Mouse (Mus musculus): ENCODE measurements around the gene Adgrf3.
"Not testable (repeated sequence)": the region's sequence is repeated elsewhere in the genome, so short reads cannot be mapped to it uniquely, and the experiment has no call there.

The Adgrf3 gene

GRCm38 (mm10) chr5:30205493-30205892 lies at the start of gene Adgrf3:
Gene Adgrf3 (minus strand): TSS chr5:30205722.
- DNase-seq, result no peak

- DNase-seq, result peak; percentile 40
Observed at GRCm38 (mm10) chr5:30247666-30248065, 42.1 kb upstream of the Adgrf3 start.

DNA sequence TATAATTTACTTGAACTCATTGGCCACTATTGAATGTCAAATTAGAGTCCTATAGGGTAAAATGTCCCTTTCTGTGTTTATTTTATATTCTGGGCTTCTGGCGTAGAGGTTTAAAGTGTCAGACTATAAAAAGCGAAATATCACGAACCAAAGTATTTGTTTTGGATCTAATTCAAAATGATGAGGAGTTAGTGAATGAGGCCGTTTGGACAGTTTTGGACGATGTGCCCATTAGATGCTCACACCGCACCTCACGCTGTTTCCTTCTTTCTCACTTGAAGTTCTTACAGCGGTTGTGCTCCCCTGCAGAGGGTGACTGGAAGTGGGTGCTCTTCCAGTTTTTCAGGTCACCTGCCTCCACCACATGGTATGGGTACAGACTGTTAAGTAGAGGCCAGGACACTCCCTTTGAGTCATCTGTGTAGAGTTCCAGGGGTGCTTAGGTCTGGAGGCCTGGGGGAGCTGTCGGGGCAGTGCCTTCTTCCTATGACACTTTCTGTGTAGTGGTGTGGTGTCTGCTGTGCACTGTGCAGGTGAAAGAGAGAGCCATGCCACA lies 40.4 kb upstream of the Adgrf3 start:
- no peak for DNase-seq

DNA sequence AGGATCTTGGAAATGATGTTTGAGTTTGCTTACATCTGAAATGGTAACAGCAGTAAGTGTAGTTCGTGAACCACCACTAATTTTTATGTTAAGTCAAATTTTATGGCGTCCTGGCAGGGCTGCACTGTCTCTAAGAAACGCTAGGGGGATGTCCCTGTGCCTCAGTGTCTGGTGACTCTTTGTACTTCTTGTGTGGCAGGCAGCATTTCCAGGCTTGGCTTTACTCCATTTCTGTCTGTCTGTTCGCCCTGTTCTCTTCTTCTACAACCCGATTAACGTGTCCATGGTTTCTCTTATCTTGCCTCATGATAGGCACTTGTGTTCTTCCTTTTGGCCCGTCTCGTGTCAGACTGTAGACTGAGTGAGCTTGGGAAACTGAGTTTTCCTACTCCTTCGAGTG lies 38.2 kb upstream of the Adgrf3 start:
- peak; percentile 21 to 26 for DNase-seq

DNA sequence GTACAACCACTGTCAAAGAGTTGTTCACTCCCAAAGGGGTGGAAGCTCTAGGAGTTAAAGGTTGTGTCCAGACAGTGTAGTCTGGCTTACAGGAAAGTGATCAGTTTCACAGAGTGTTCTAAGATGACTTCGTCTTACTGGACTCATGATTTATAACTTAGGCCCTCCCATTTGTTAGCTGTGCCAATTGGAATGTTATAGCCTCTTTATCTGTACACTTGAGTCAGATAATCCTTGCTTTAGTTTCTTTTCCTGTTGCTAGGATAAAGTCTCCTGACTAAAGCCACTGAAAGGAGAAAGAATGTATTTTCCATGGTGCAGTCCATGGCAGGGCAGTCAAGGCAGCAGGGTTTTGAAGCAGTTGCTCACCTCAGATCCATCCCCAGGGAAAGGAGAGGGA lies 36.9 kb upstream of the Adgrf3 start:
- DNase-seq, result no peak

GRCm38 (mm10) chr5:30240552-30240951 lies 35.0 kb upstream of the Adgrf3 start:
- DNase-seq, result no peak

- no peak for DNase-seq
Observed at GRCm38 (mm10) chr5:30238533-30238932, 33.0 kb upstream of the Adgrf3 start.

DNA sequence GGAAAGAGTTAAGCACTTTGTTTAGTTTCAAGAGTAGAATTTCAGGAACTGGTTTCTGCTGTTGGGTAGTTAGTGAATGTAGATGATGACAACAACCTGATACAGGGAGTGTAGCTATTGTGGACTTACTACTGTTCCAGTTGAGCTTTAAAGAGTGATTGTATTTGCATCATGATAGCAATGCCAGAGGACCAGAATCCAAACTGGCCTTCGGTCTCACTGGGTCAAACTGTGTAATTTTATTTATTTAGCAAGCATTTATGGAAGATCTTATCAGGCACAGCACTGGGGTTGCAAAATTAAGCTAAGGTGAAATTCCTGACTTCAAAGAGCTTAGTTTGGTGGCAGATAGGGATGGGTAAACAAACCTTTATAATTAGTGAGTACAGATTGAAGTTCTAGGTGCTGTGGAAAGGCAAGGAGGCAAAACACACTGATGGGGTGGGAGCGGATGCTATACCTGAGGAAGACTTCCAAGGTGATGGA lies 30.2 kb upstream of the Adgrf3 start:
- no peak for DNase-seq

DNA sequence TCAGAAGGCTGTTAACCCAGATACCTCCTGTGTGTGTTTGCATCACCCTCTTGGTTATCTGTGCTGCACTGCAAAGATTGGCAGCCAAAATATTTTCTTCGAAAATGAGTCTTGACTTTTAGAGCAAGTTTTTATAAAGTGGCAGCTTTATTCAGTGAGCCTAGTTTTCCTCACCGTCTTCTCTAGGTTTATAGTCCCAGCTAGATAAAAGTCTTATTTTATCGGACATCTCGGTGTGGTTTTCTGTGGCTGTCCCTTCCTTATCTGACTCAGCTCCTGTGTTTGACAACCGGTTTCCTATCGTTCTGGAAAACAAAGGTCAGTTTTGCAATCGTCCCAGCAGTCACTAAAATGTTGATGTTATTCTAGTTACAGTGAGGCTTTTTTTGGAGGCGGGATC lies 28.5 kb upstream of the Adgrf3 start:
- no peak for DNase-seq

DNA sequence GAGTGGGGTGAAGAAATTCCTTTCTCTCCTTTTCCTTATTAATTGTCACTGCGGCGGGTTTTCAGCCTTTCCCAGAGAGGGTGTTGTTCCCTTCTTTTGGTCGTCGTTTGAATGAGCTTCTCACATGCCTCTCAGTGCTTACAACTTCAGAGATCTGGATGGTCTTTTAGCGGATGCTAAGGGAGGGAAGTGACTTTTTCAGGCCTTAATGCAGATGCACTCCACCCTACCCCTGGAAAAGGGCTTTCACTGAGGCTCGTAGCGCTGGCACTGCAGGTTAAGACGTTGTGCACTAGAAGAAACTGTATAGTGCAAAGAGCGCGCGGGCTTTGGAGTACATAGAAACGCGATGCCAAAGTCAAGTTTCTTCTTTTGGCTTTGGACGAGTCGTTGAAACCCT lies 27.5 kb upstream of the Adgrf3 start:
- peak; percentile 32 to 39 for DNase-seq

GRCm38 (mm10) chr5:30232271-30232971 lies 26.9 kb upstream of the Adgrf3 start, which contains the start of gene Selenoi:
Gene Selenoi (plus strand): TSS chr5:30232581.
- peak; percentile 99 to 100 for DNase-seq

- DNase-seq, result no peak
Observed at GRCm38 (mm10) chr5:30231891-30232270, 26.4 kb upstream of the Adgrf3 start.

- peak; percentile 58 to 64 for DNase-seq
Observed at GRCm38 (mm10) chr5:30230901-30231300, 25.4 kb upstream of the Adgrf3 start.

DNA sequence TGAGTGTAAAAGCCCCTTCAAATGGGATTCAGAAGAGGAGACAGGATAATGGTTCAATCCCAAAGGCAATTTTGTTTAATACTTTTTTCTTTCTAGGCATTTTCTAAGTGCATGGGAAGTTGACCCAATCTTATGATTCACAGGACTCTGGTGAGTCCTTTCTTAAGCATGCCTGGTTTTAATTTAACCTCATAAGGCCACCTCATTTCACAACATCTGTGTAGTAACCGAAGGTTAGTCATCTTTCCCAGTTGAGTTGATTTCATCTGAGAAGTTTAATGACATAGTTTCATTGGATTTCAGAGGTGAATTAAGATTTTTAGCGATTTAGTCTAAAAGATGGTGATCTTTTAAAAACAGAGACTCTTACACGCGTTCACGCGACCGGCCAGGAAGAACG lies 17.2 kb upstream of the Adgrf3 start:
- no peak for DNase-seq

- DNase-seq, result no peak
Observed at GRCm38 (mm10) chr5:30220666-30221065, 15.1 kb upstream of the Adgrf3 start.

GRCm38 (mm10) chr5:30219715-30220114 lies 14.2 kb upstream of the Adgrf3 start:
- no peak for DNase-seq

- no peak for DNase-seq
Observed at GRCm38 (mm10) chr5:30215970-30216369, 10.4 kb upstream of the Adgrf3 start.

GRCm38 (mm10) chr5:30214889-30215288 lies 9.4 kb upstream of the Adgrf3 start:
- DNase-seq, result peak; percentile 39 to 55

DNA sequence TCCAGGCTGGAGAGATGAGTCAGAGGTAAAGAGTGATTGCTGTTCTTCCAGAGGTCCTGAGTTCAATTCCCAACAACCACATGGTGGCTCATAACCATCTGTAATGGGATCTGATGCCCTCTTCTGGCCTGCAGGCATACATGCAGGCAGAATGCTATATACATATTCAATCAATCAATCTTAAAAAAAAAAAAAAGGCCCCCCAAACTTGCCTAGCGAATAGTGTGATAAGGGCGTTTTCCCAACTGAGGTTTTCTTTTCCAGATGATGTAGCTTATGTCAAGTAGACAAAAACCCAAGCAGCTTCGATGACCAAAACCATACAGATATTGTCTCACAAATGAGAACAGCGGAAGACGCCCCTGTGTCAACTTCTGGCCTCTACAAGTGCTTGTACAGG lies 5.2 kb upstream of the Adgrf3 start:
- DNase-seq, result not testable (repeated sequence)

DNA sequence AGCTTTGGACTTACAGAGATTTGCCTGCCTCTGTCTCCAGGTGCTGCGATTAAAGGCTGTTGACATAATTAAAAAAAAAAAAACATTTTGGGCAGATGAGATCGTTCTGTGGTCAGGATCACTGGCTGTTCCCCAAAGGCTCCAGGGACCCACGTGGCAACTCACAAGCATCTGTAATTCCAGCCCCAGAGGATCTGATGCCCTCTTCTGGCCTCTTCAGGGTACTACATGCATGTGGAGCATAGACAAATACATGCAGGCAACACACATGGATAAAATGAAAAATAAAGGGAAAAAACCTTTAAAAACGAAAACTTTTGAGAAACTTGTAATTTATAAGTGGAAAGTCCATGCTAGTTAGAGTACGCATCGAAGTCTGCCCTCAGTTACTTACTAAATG lies 1.8 kb upstream of the Adgrf3 start:
- peak; percentile 27 to 35 for DNase-seq

DNA sequence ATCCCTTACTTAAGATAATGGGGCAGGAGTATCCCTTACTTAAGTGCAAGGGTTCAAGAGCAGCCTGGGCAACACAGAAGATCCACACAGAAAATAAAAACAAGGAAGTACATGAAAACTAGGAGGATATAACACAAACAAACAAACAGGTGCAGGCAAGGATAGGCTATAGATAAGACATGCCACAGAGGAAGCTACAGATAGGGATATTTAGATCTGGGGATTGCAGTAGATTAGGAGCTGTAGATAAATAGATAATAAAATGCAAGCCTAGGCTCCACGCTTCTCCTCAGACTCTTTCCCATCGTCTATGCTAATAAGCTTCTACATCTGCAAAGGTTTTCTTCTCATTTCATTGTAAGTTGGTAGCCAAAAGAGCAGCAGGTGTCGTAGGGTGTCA lies 488 bp downstream of the Adgrf3 start:
- DNase-seq, result no peak

- no peak for DNase-seq
Observed at GRCm38 (mm10) chr5:30204441-30204840, 1.1 kb downstream of the Adgrf3 start.

DNA sequence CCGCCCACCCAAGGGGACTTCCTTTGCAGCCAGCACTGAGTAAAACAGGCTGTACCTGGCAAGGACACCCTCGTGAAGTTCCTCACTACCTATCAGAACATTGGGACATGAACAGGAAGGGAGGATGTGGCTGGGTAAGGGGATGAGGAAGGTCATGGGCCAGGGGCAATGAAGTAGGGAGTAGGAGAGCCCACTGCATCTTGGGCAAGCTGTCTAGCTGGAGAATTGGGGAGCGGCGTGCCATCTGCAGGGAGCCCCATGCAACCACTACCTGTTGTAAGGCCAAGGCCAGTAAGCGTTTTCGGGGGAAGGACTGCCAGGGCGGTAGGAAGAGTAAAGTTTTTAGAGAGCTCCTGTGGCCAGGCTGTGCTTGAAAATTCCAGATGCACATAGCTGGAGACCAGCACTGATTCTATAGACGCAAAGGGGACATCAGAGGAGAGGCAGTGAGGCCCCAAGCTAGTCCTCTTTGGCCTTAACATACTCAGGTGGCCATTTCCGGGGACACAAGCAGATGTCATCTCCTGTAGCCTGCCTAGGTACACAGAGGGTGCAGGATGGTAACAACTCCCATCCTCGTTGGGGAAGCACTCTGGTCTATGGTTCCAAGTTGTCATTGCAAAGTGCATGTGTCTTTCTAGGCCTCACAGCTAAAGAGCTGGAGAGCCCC lies 2.2 kb downstream of the Adgrf3 start:
- no peak for DNase-seq

- no peak for DNase-seq
Observed at GRCm38 (mm10) chr5:30202221-30202620, 3.3 kb downstream of the Adgrf3 start.
